Mouse (Mus musculus): ENCODE data around the gene Oser1.
"Not testable (repeated sequence)": the region's sequence is repeated elsewhere in the genome, so short reads cannot be mapped to it uniquely, and the experiment has no call there.

Gene Oser1

GRCm38 (mm10) chr2:163424597-163424996 lies at the start of gene Oser1:
Gene Oser1, minus strand, starts transcription at chr2:163424697.
- DNase-seq (ENCODE audit: low read depth, low spot score): no peak

- peak; percentile 98 for DNase-seq (ENCODE audit: low read depth, low spot score)
Measured at GRCm38 (mm10) chr2:163472466-163472851, 48.0 kb upstream of the Oser1 start, which contains the start of gene Fitm2. Gene Fitm2, minus strand, starts transcription at chr2:163472629.

- no peak for DNase-seq (ENCODE audit: low read depth, low spot score)
Measured at GRCm38 (mm10) chr2:163471710-163472465, 47.4 kb upstream of the Oser1 start.

- DNase-seq (ENCODE audit: low read depth, low spot score): no peak
Measured at GRCm38 (mm10) chr2:163471136-163471535, 46.6 kb upstream of the Oser1 start.

GRCm38 (mm10) chr2:163469711-163470110 lies 45.2 kb upstream of the Oser1 start:
- DNase-seq (ENCODE audit: low read depth, low spot score): no peak

- DNase-seq (ENCODE audit: low read depth, low spot score): no peak
Measured at GRCm38 (mm10) chr2:163468866-163469265, 44.4 kb upstream of the Oser1 start.

GRCm38 (mm10) chr2:163467585-163467984 lies 43.1 kb upstream of the Oser1 start:
- no peak for DNase-seq (ENCODE audit: low read depth, low spot score)

GRCm38 (mm10) chr2:163466771-163467170 lies 42.3 kb upstream of the Oser1 start:
- no peak for DNase-seq (ENCODE audit: low read depth, low spot score)

- no peak for DNase-seq (ENCODE audit: low read depth, low spot score)
Measured at GRCm38 (mm10) chr2:163464562-163464961, 40.1 kb upstream of the Oser1 start.

GRCm38 (mm10) chr2:163463998-163464397 lies 39.5 kb upstream of the Oser1 start:
- DNase-seq (ENCODE audit: low read depth, low spot score): no peak

GRCm38 (mm10) chr2:163463251-163463769 lies 38.8 kb upstream of the Oser1 start:
- DNase-seq (ENCODE audit: low read depth, low spot score): no peak

GRCm38 (mm10) chr2:163462801-163463200 lies 38.3 kb upstream of the Oser1 start:
- no peak for DNase-seq (ENCODE audit: low read depth, low spot score)

GRCm38 (mm10) chr2:163462386-163462785 lies 37.9 kb upstream of the Oser1 start:
- no peak for DNase-seq (ENCODE audit: low read depth, low spot score)

- not testable (repeated sequence) for DNase-seq (ENCODE audit: low read depth, low spot score)
Measured at GRCm38 (mm10) chr2:163461307-163461706, 36.8 kb upstream of the Oser1 start.

- DNase-seq (ENCODE audit: low read depth, low spot score): no peak
Measured at GRCm38 (mm10) chr2:163460622-163461021, 36.1 kb upstream of the Oser1 start.

- no peak for DNase-seq (ENCODE audit: low read depth, low spot score)
Measured at GRCm38 (mm10) chr2:163459380-163459779, 34.9 kb upstream of the Oser1 start.

GRCm38 (mm10) chr2:163458539-163459265 lies 34.2 kb upstream of the Oser1 start:
- DNase-seq (ENCODE audit: low read depth, low spot score): no peak

GRCm38 (mm10) chr2:163453378-163453777 lies 28.9 kb upstream of the Oser1 start:
- DNase-seq (ENCODE audit: low read depth, low spot score): no peak

- no peak for DNase-seq (ENCODE audit: low read depth, low spot score)
Measured at GRCm38 (mm10) chr2:163452738-163453137, 28.2 kb upstream of the Oser1 start.

- no peak for DNase-seq (ENCODE audit: low read depth, low spot score)
Measured at GRCm38 (mm10) chr2:163450668-163451295, 26.3 kb upstream of the Oser1 start.

- no peak for DNase-seq (ENCODE audit: low read depth, low spot score)
Measured at GRCm38 (mm10) chr2:163449276-163449675, 24.8 kb upstream of the Oser1 start.

- no peak for DNase-seq (ENCODE audit: low read depth, low spot score)
Measured at GRCm38 (mm10) chr2:163447375-163447774, 22.9 kb upstream of the Oser1 start.

Measured in CD4-positive helper T cell, adult 2 months (primary cell).